Mouse (Mus musculus) urinary bladder, postnatal 0 days (tissue): ENCODE measurements around the gene Bmp2. TPM values are rescaled to one million over a fixed set of nuclear protein-coding genes. Genes with fewer than 3 reads are reported as not detected.

Source experiments
- microRNA-seq: library from miRNA; unstranded; fragments of <30 nt; microRNA quantifications from one replicate; pipeline ENCODE4, GENCODE M21; 2016
- polyA plus RNA-seq: library from polyadenylated mRNA; unstranded; fragments of >200 nt; fragmentation: Nextera tagmentation; extraction: Ambion mirVana; gene quantifications from 2 replicates; pipeline ENCODE4 v1.2.1, GENCODE M21; 2015

The Bmp2 gene
- polyA plus RNA-seq, result 10.8 and 15.1 TPM in 2 replicates

GRCm38 (mm10) chr2:133552031-133552841 lies at the start of gene Bmp2:
Gene Bmp2, plus strand, starts transcription at chr2:133552159.

Small RNA genes within 50 kb of the gene (microRNA-seq; reads per million reads assigned to microRNA genes)
- not detected for gene Mir3090
